Mouse (Mus musculus): Measurements from ENCODE around the gene Tmeff2. TPM values are rescaled to one million over a fixed set of nuclear protein-coding genes. Genes with fewer than 3 reads are reported as not detected.

The Tmeff2 gene
- polyA plus RNA-seq, 1 experiment: 0.03 TPM

DNA sequence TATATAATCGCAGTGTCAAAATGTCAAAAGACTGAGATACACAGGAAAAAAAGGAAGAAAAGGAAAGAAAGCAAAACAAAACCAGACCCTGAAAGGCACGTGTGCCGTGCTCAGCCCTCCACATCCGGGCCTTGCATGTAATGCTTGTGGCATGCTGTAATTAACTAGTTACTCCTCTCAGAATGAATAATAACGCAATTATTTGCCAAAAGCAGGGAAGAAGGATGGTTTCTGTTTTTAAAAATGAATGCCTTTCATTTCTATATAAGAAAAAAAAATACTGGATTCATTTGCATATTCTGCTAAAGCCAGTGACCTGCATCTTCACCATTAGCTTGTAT is 225.9 kb downstream of the Tmeff2 start:
- TF ChIP-seq GATA1 (IDR thresholded peaks at IDR 0.05; ENCODE audit: borderline replicate concordance, low read length) (no peak), FLI1 (IDR thresholded peaks at IDR 0.05; ENCODE audit: low read length) (no peak)
- Histone ChIP-seq H3K4me1 (peaks cover 17% of the 10 kb centered on the region), H3K9me3 (no peaks in the 10 kb centered on the region), H3K27me3 (replicated peaks) (no peaks in the 10 kb centered on the region), H3K4me3 (replicated peaks) (no peak overlapping the region), H3K36me3 (replicated peaks; ENCODE audit: low read length) (no peaks in the 10 kb centered on the region)

GRCm38 (mm10) chr1:51136792-51137191 is 236.3 kb downstream of the Tmeff2 start:
- no peaks in the 10 kb centered on the region for H3K36me3 ChIP-seq (replicated peaks; ENCODE audit: low read length)
- no peak overlapping the region for H3K4me3 ChIP-seq (replicated peaks)
- no peak for TF ChIP-seq GATA1 (IDR thresholded peaks at IDR 0.05; ENCODE audit: borderline replicate concordance, low read length)
- TF ChIP-seq FLI1 (IDR thresholded peaks at IDR 0.05; ENCODE audit: low read length): no peak
- H3K27me3 ChIP-seq (replicated peaks): no peaks in the 10 kb centered on the region
- no peaks in the 10 kb centered on the region for H3K9me3 ChIP-seq
- peaks cover 9% of the 10 kb centered on the region for H3K4me1 ChIP-seq

DNA sequence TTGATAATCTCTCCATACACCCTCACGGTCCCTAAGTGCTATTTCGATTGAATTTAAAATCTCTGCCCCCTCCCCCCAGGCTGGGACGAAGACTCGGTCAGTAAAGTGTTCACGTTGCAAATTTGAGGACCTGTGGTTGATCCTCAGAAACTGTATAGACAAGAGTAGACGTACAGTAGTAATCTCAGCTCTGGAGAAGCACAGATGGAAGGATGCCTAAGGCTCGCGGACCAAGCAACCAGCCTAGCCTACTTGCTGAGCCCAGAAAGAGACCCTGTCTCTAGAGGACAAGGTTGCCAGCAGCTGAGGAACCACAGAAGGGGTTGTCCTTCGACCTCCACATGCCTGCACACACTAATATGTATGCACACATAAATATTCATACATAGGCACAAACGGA is 239.2 kb downstream of the Tmeff2 start:
- TF ChIP-seq FLI1 (IDR thresholded peaks at IDR 0.05; ENCODE audit: low read length): no peak
- TF ChIP-seq GATA1 (IDR thresholded peaks at IDR 0.05; ENCODE audit: borderline replicate concordance, low read length): no peak
- Histone ChIP-seq H3K9me3 (no peaks in the 10 kb centered on the region), H3K36me3 (replicated peaks; ENCODE audit: low read length) (no peaks in the 10 kb centered on the region), H3K27me3 (replicated peaks) (no peaks in the 10 kb centered on the region), H3K4me1 (peaks cover 9% of the 10 kb centered on the region), H3K4me3 (replicated peaks) (no peak overlapping the region)

DNA sequence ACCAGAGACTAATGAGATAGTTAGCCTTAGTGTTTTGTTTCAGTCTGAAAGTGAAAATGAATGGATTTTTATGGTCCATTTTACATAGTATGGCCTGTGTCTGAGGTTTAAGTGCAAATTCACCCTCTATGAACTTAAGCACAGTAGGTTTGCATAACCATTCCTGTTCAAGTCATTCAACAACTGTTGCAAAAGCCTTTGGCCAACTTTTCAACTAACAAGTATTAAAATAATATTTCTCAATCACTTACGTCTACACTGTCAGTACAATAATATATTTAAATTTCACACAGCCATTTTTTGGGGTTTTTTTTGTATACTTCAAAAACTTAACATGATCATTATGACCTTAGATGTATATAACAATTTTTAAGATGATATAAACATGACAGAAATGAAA is 240.9 kb downstream of the Tmeff2 start:
- TF ChIP-seq FLI1 (IDR thresholded peaks at IDR 0.05; ENCODE audit: low read length): no peak
- no peak for TF ChIP-seq GATA1 (IDR thresholded peaks at IDR 0.05; ENCODE audit: borderline replicate concordance, low read length)
- H3K36me3 ChIP-seq (replicated peaks; ENCODE audit: low read length): no peaks in the 10 kb centered on the region
- no peaks in the 10 kb centered on the region for H3K9me3 ChIP-seq
- no peak overlapping the region for H3K4me3 ChIP-seq (replicated peaks)
- no peaks in the 10 kb centered on the region for H3K27me3 ChIP-seq (replicated peaks)
- peaks cover 7% of the 10 kb centered on the region; the same call in 1 of the 2 replicates for H3K4me1 ChIP-seq

- no peak overlapping the region for H3K4me3 ChIP-seq (replicated peaks)
- no peaks in the 10 kb centered on the region for H3K27me3 ChIP-seq (replicated peaks)
- TF ChIP-seq GATA1 (IDR thresholded peaks at IDR 0.05; ENCODE audit: borderline replicate concordance, low read length) (no peak), FLI1 (IDR thresholded peaks at IDR 0.05; ENCODE audit: low read length) (no peak)
- no peaks in the 10 kb centered on the region for H3K9me3 ChIP-seq
- H3K36me3 ChIP-seq (replicated peaks; ENCODE audit: low read length): no peaks in the 10 kb centered on the region
- H3K4me1 ChIP-seq: peaks cover 11% of the 10 kb centered on the region; the same call in 1 of the 2 replicates
Observed at GRCm38 (mm10) chr1:51142729-51143128, 242.3 kb downstream of the Tmeff2 start.

DNA sequence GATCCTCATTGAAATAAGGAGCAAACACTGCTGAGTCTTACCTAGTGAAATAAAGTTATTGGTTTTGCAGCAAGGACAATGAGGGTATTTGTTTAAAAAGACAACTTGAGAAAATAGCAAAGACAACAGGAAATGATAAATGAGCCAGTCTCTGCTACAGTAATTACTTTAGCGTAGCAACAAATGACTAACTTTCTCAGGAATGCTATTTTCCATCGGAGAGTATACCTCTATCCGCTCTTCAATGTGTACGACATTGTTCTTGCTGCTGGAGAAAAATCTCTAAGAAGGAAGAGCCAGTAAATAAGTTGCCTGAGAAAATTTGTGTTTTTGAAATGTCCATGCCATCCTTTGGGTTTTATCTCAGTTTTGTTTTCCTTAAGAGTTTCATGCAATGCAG is 245.2 kb downstream of the Tmeff2 start:
- no peak for TF ChIP-seq FLI1 (IDR thresholded peaks at IDR 0.05; ENCODE audit: low read length)
- TF ChIP-seq GATA1 (IDR thresholded peaks at IDR 0.05; ENCODE audit: borderline replicate concordance, low read length): no peak
- Histone ChIP-seq H3K4me1 (peaks cover 20% of the 10 kb centered on the region), H3K4me3 (replicated peaks) (no peak overlapping the region), H3K27me3 (replicated peaks) (no peaks in the 10 kb centered on the region), H3K9me3 (no peaks in the 10 kb centered on the region), H3K36me3 (replicated peaks; ENCODE audit: low read length) (no peaks in the 10 kb centered on the region)

DNA sequence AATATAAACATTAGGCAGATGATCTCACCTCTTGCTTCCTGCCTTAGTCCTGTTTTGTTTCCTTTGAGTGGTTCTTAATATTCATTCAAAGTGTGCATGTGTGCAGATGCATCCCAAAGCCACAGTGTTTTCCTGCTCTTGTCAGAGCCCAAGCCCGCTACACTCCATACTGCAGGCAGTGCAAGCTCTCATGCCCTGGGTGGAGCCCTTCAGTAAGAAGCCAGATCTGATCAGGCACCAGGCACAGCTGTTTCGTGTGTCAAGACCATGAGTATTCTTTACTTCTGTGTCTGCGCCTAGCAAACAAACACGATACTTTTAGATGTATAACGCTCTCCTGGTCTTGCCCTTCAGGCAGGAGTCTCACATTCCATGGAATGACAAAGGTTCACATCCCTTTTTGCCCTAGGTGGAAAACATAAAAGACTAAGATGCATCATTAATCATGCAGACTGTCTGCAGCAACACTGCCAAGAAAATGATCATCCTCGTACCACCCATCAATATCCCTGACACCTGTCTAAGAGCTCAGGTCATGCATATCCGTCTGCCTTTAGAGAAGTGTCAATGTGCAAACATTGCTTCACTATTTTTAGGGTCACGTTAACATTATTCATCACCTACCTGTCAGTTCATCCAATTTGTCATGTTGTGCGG is 248.2 kb downstream of the Tmeff2 start:
- TF ChIP-seq FLI1 (IDR thresholded peaks at IDR 0.05; ENCODE audit: low read length) (no peak), GATA1 (IDR thresholded peaks at IDR 0.05; ENCODE audit: borderline replicate concordance, low read length) (no peak)
- Histone ChIP-seq H3K9me3 (no peaks in the 10 kb centered on the region), H3K4me3 (replicated peaks) (no peak overlapping the region), H3K27me3 (replicated peaks) (no peaks in the 10 kb centered on the region), H3K36me3 (replicated peaks; ENCODE audit: low read length) (no peaks in the 10 kb centered on the region), H3K4me1 (peaks cover 20% of the 10 kb centered on the region)

DNA sequence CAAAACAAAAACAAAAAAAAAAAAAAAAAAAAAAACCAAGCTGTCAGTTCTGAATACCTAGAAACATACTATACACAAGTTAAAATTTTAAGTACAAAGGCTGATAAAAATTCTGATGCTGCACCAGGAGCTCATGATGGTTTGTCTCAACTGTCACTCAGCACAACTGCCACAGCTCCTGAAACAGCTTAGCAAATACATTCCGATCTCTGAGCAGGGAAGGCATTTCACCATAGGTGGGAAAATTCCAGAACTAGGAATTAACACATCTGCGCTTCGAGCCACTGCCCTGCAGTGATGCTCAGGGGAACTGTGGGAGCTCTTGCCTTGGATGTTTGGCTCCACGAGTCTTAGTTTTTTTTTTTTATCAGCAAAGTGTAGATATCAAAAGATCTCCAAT is 249.0 kb downstream of the Tmeff2 start:
- Histone ChIP-seq H3K4me3 (replicated peaks) (no peak overlapping the region), H3K36me3 (replicated peaks; ENCODE audit: low read length) (no peaks in the 10 kb centered on the region)

GRCm38 (mm10) chr1:51149890-51150289 is 249.4 kb downstream of the Tmeff2 start:
- Histone ChIP-seq H3K4me1 (peaks cover 20% of the 10 kb centered on the region), H3K4me3 (replicated peaks) (no peak overlapping the region), H3K27me3 (replicated peaks) (no peaks in the 10 kb centered on the region), H3K36me3 (replicated peaks; ENCODE audit: low read length) (no peaks in the 10 kb centered on the region), H3K9me3 (no peaks in the 10 kb centered on the region)
- TF ChIP-seq FLI1 (IDR thresholded peaks at IDR 0.05; ENCODE audit: low read length): no peak
- no peak for TF ChIP-seq GATA1 (IDR thresholded peaks at IDR 0.05; ENCODE audit: borderline replicate concordance, low read length)

More for the DNA sequence above, 249.0 kb downstream of the Tmeff2 start:
- no peak for TF ChIP-seq FLI1 (IDR thresholded peaks at IDR 0.05; ENCODE audit: low read length)
- TF ChIP-seq GATA1 (IDR thresholded peaks at IDR 0.05; ENCODE audit: borderline replicate concordance, low read length): no peak
- Histone ChIP-seq H3K4me1 (peaks cover 20% of the 10 kb centered on the region), H3K27me3 (replicated peaks) (no peaks in the 10 kb centered on the region), H3K9me3 (no peaks in the 10 kb centered on the region)

- H3K9me3 ChIP-seq: no peaks in the 10 kb centered on the region
- H3K27me3 ChIP-seq (replicated peaks): no peaks in the 10 kb centered on the region
- no peak for TF ChIP-seq GATA1 (IDR thresholded peaks at IDR 0.05; ENCODE audit: borderline replicate concordance, low read length)
- no peak for TF ChIP-seq FLI1 (IDR thresholded peaks at IDR 0.05; ENCODE audit: low read length)
- no peaks in the 10 kb centered on the region for H3K36me3 ChIP-seq (replicated peaks; ENCODE audit: low read length)
- peaks cover 16% of the 10 kb centered on the region for H3K4me1 ChIP-seq
- H3K4me3 ChIP-seq (replicated peaks): no peak overlapping the region
Observed at GRCm38 (mm10) chr1:51152017-51152416, 251.6 kb downstream of the Tmeff2 start.
